Mouse (Mus musculus) hindbrain, embryonic 11.5 days (tissue): ENCODE measurements at regions not wholly inside any gene's neighbourhood (a gene's known extent, or its start where the extent isn't known, plus 50 kb on each side); places are given as distances from the start of the nearest gene placed in this dataset.

Experiments
- ATAC-seq: fragments of 200-750 bp; cut with Nextera tagmentation; 2 replicates; pipeline ENCODE4 v1.8.0; 2017; ENCODE audit warnings: mild to moderate bottlenecking, moderate TSS enrichment, moderate library complexity; ENCODE audit not compliant: low FRiP score
- DNase-seq: peaks from one replicate; pipeline ENCODE4 v3.0.0-alpha.2; 2015; ENCODE audit warnings: low spot score
- H3K27ac ChIP-seq: fragments of 300-500 bp; sonication (generic); 2 replicates; pipeline ENCODE4 v1.5.1; 2014; ENCODE audit warnings: mild to moderate bottlenecking, low read depth, low read length
- H3K27me3 ChIP-seq: fragments of 300-500 bp; sonication (generic); 2 replicates; pipeline ENCODE4 v1.6.1; 2014; ENCODE audit warnings: mild to moderate bottlenecking, low read length, moderate library complexity, mixed read lengths; ENCODE audit not compliant: control insufficient read depth, insufficient read depth
- H3K36me3 ChIP-seq: fragments of 300-500 bp; sonication (generic); 2 replicates; pipeline ENCODE4 v1.6.1; 2014; ENCODE audit warnings: mild to moderate bottlenecking, low read length, moderate library complexity, mixed read lengths; ENCODE audit not compliant: control insufficient read depth, insufficient read depth
- H3K4me1 ChIP-seq: fragments of 300-500 bp; sonication (generic); replicated peaks from 2 replicates; pipeline ENCODE4 v1.6.1; 2014; ENCODE audit warnings: low read length, mixed read lengths; ENCODE audit not compliant: control insufficient read depth, insufficient read depth
- H3K4me2 ChIP-seq: fragments of 300-500 bp; sonication (generic); replicated peaks from 2 replicates; pipeline ENCODE4 v1.6.1; 2014; ENCODE audit warnings: mild to moderate bottlenecking, low read depth, low read length
- H3K4me3 ChIP-seq: fragments of 300-500 bp; sonication (generic); 2 replicates; pipeline ENCODE4 v1.5.1; 2014; ENCODE audit warnings: low read depth, low read length
- H3K9ac ChIP-seq: fragments of 300-500 bp; sonication (generic); 2 replicates; pipeline ENCODE4 v1.6.1; 2014; ENCODE audit warnings: low read depth, low read length
- H3K9me3 ChIP-seq: fragments of 300-500 bp; sonication (generic); 2 replicates; pipeline ENCODE4 v1.6.1; 2016; ENCODE audit warnings: low read length; ENCODE audit not compliant: control insufficient read depth
- WGBS: fragments of 180-500 bp; shearing (Covaris S2); extraction: QIAGEN DNeasy Blood & Tissue Kit; methylation state at CpG from one replicate; pipeline ENCODE4 v1.1.7; 2014; 5-methylcytosine and 5-hydroxymethylcytosine counted together

DNA sequence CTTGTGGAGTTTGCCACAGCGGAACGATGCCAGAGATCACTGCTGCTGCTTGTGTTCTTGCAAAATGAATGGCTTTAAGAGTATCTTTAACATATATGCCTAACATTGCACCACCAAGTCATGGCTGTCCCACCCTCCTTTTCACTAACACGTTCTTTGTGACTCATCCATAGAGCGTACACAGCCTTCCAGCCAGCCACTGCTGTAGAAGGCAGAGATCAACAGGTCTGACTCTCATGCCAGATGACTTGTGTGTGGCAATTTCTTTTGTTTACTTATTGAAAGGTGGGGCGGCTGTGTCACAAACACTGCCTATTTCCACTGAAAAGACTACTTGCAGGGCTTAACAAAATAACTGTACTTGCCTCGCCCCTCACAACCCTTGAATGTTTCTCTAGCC lies 239.5 kb upstream of the Rgma start:
- Histone ChIP-seq H3K4me1 (peaks cover 12% of the 10 kb centered on the region), H3K4me3 (no peak overlapping the region), H3K4me2 (no peak overlapping the region), H3K36me3 (no peaks in the 10 kb centered on the region), H3K9ac (no peak overlapping the region), H3K27me3 (no peaks in the 10 kb centered on the region), H3K9me3 (no peaks in the 10 kb centered on the region), H3K27ac (no peak overlapping the region)
- DNase-seq (no peak), ATAC-seq (no peak)
- WGBS = 80% methylated on average over 6 of the region's 6 CpGs

DNA sequence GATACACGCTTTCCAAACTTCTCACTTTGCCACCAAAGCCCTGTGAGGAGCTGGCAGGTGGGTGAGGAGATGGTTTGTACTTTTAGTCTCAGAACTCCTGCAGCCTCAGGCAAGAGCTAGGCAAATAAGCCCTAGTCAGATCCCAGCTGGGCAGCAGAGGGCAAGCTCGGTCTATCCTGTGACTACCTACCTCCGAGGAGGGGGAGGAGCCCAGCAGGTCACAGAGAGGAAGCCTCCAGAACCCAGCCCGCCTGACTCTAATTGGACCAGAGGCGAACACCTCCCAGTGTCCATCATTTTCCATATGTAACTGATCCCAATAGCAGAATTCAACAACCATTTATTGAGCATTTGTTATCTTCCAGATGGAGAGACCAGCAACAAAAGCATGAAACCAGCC lies 237.0 kb upstream of the Rgma start:
- Histone ChIP-seq H3K9me3 (no peaks in the 10 kb centered on the region), H3K27ac (no peak overlapping the region), H3K9ac (no peak overlapping the region), H3K36me3 (no peaks in the 10 kb centered on the region), H3K4me1 (peaks cover 23% of the 10 kb centered on the region), H3K4me3 (no peak overlapping the region), H3K4me2 (no peak overlapping the region), H3K27me3 (no peaks in the 10 kb centered on the region)
- WGBS = 14% methylated on average over 5 of the region's 5 CpGs
- ATAC-seq (no peak), DNase-seq (peak; percentile 31)

- Histone ChIP-seq H3K36me3 (no peaks in the 10 kb centered on the region), H3K4me3 (no peak overlapping the region), H3K4me1 (peaks cover 23% of the 10 kb centered on the region), H3K4me2 (no peak overlapping the region; the same call in 1 of the 2 replicates), H3K27ac (no peak overlapping the region), H3K27me3 (no peaks in the 10 kb centered on the region), H3K9ac (no peak overlapping the region), H3K9me3 (no peaks in the 10 kb centered on the region)
- peak; percentile 56 for DNase-seq
- WGBS = 6% methylated on average over 8 of the region's 8 CpGs
- peak; percentile 70 for ATAC-seq
Measured at GRCm38 (mm10) chr7:73138861-73139493, 236.3 kb upstream of the Rgma start.

DNA sequence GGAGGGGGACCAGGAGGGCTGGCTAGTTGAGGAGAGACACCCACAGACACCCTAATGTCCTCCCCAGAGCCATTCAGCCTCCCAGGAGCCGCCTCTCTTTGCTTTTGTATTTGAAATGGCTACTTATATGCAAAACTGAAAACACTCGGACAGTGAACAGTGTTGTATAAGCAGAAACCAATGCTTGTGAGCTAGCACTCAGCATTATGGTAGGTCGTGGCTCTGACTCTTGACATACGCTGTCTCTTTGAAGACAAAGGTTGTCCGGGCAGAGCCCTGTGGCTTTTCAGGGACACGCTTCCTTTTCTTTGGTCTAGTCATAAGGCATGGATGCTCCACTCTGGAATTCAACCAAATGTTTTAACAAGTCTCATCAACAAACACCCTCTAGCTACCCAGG lies 235.4 kb upstream of the Rgma start:
- no peaks in the 10 kb centered on the region for H3K9me3 ChIP-seq
- no peaks in the 10 kb centered on the region for H3K36me3 ChIP-seq
- no peak overlapping the region for H3K9ac ChIP-seq
- ATAC-seq (no peak), DNase-seq (no peak)
- peaks cover 23% of the 10 kb centered on the region for H3K4me1 ChIP-seq
- H3K4me2 ChIP-seq = no peak overlapping the region
- H3K27ac ChIP-seq = no peak overlapping the region
- 24% methylated on average over 6 of the region's 6 CpGs for WGBS
- H3K4me3 ChIP-seq = no peak overlapping the region
- no peaks in the 10 kb centered on the region for H3K27me3 ChIP-seq

GRCm38 (mm10) chr7:73141167-73141566 lies 234.1 kb upstream of the Rgma start:
- ATAC-seq (peak; percentile 73), DNase-seq (peak; percentile 61)
- H3K27me3 ChIP-seq = no peaks in the 10 kb centered on the region
- no peaks in the 10 kb centered on the region for H3K9me3 ChIP-seq
- no peak overlapping the region for H3K4me3 ChIP-seq
- no peak overlapping the region for H3K9ac ChIP-seq
- 2% methylated on average over 5 of the region's 5 CpGs for WGBS
- H3K4me1 ChIP-seq = peaks cover 23% of the 10 kb centered on the region
- no peak overlapping the region for H3K4me2 ChIP-seq
- no peaks in the 10 kb centered on the region for H3K36me3 ChIP-seq
- 0 out of 2 replicates have a peak overlapping the region, but pooled peaks have one; percentile 3 for H3K27ac ChIP-seq

- Histone ChIP-seq H3K4me2 (no peak overlapping the region), H3K4me1 (peaks cover 22% of the 10 kb centered on the region), H3K9me3 (no peaks in the 10 kb centered on the region), H3K27me3 (no peaks in the 10 kb centered on the region), H3K9ac (no peak overlapping the region), H3K27ac (no peak overlapping the region), H3K36me3 (no peaks in the 10 kb centered on the region), H3K4me3 (no peak overlapping the region)
- DNase-seq = no peak
- no peak for ATAC-seq
- WGBS = 78% methylated on average over 11 of the region's 11 CpGs
Measured at GRCm38 (mm10) chr7:73143902-73144301, 231.4 kb upstream of the Rgma start.

- no peak overlapping the region for H3K9ac ChIP-seq
- H3K4me2 ChIP-seq = no peak overlapping the region
- H3K9me3 ChIP-seq = no peaks in the 10 kb centered on the region
- no peaks in the 10 kb centered on the region for H3K27me3 ChIP-seq
- H3K27ac ChIP-seq = no peak overlapping the region
- no peak for ATAC-seq
- no peak for DNase-seq
- no peaks in the 10 kb centered on the region for H3K36me3 ChIP-seq
- no peak overlapping the region for H3K4me3 ChIP-seq
- 36% methylated on average over 4 of the region's 4 CpGs for WGBS
- H3K4me1 ChIP-seq = peaks cover 13% of the 10 kb centered on the region; the same call in 1 of the 2 replicates
Measured at GRCm38 (mm10) chr7:73144846-73145245, 230.5 kb upstream of the Rgma start.

DNA sequence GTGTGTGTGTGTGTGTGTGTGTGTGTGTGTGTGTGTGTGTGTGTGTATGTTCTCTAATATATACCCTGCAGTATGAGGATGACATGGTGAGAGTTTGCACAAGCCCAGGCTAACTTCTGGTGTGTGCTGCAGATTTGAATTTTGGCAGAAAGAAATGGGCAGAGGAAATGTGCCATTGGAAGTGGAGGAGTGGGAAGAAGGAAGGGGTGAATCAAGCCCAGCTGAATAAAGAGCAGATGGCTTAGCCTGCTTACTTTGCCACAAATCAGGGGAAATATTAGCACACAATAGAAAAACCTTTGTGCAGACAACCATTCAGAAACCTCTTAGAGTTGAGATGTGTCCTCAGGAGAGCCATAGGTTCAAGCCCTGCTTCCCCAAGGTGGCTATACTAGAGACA lies 228.1 kb upstream of the Rgma start:
- Histone ChIP-seq H3K4me2 (no peak overlapping the region), H3K36me3 (no peaks in the 10 kb centered on the region), H3K4me1 (0 out of 2 replicates have a peak, but pooled peaks cover 5% of the 10 kb centered on the region), H3K27me3 (no peaks in the 10 kb centered on the region), H3K4me3 (no peak overlapping the region), H3K9me3 (no peaks in the 10 kb centered on the region), H3K9ac (no peak overlapping the region), H3K27ac (no peak overlapping the region)
- no peak for DNase-seq
- ATAC-seq = no peak

DNA sequence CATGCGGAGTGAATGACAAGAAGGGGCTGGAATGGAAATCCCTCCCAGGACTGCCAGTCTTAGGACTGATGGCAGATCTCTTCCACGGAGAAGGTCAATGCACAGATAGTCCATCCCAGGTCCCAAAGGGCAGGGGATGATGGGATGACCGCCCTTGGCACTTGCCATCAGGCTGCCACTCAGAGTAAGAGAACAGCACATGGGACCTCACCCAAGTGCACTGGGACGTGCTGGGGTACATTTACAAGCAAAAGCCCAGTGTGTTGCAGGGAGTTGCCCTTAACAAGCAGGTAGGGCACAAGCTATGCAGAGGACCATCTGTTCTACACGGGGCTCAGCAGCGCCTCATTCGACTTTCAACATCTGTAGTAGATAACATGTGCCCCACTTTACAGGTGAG lies 224.9 kb upstream of the Rgma start:
- H3K27me3 ChIP-seq = no peaks in the 10 kb centered on the region
- no peak overlapping the region for H3K9ac ChIP-seq
- DNase-seq (no peak), ATAC-seq (no peak; the same call in 1 of the 2 replicates)
- 0 out of 2 replicates have a peak, but pooled peaks cover 2% of the 10 kb centered on the region for H3K4me1 ChIP-seq
- no peaks in the 10 kb centered on the region for H3K9me3 ChIP-seq
- WGBS = 81% methylated on average over 7 of the region's 7 CpGs
- H3K4me2 ChIP-seq = no peak overlapping the region
- no peak overlapping the region for H3K27ac ChIP-seq
- H3K36me3 ChIP-seq = no peaks in the 10 kb centered on the region
- no peak overlapping the region for H3K4me3 ChIP-seq
